Mouse (Mus musculus) spleen, adult 2 months (tissue): ENCODE data around the gene Gm42715.

Source experiments
- CTCF ChIP-seq: fragments of 200-500 bp; IDR thresholded peaks from 2 replicates; pipeline ENCODE4 v1.5.1; 2011; ENCODE audit warnings: mild to moderate bottlenecking, inconsistent platforms; ENCODE audit not compliant: insufficient read depth, insufficient read length, insufficient replicate concordance; ENCODE audit errors: extremely low read depth
- POLR2A ChIP-seq: fragments of 200-500 bp; IDR thresholded peaks from 2 replicates; pipeline ENCODE4 v1.6.1; 2011; ENCODE audit warnings: low read depth, low read length, inconsistent platforms

- TF ChIP-seq POLR2A (no peak), CTCF (no peak)
Observed at GRCm38 (mm10) chr7:127611011-127611410, 91.6 kb downstream of the Gm42715 start.
